Mouse (Mus musculus) stomach, embryonic 14.5 days (tissue): Measurements from ENCODE around the gene Miga2. TPM values are rescaled to one million over a fixed set of nuclear protein-coding genes. Genes with fewer than 3 reads are reported as not detected.

Experiments used
- ATAC-seq: fragments of 200-750 bp; cut with Nextera tagmentation; 2 replicates; pipeline ENCODE4 v1.8.0; 2017; ENCODE audit warnings: low read depth, moderate TSS enrichment; ENCODE audit not compliant: insufficient number of reproducible peaks, insufficient read depth, low FRiP score
- H3K27ac ChIP-seq: fragments of 300-500 bp; sonication (generic); 2 replicates; pipeline ENCODE4 v1.5.1; 2014; ENCODE audit warnings: mild to moderate bottlenecking, low read length, moderate library complexity, mixed read lengths
- H3K27me3 ChIP-seq: fragments of 300-500 bp; sonication (generic); 2 replicates; pipeline ENCODE4 v1.6.1; 2014; ENCODE audit warnings: low read length, control low read depth, mixed read lengths; ENCODE audit not compliant: control insufficient read depth, insufficient read depth
- H3K36me3 ChIP-seq: fragments of 300-500 bp; sonication (generic); 2 replicates; pipeline ENCODE4 v1.6.1; 2014; ENCODE audit warnings: mild to moderate bottlenecking, control low read depth, low read length, moderate library complexity, mixed read lengths; ENCODE audit not compliant: control insufficient read depth, insufficient read depth
- H3K4me1 ChIP-seq: fragments of 300-500 bp; sonication (generic); 2 replicates; pipeline ENCODE4 v1.6.1; 2014; ENCODE audit warnings: low read length, control low read depth, mixed read lengths; ENCODE audit not compliant: control insufficient read depth, insufficient read depth
- H3K4me2 ChIP-seq: fragments of 300-500 bp; sonication (generic); replicated peaks from 2 replicates; pipeline ENCODE4 v1.6.1; 2014; ENCODE audit warnings: low read depth, low read length, control low read depth
- H3K4me3 ChIP-seq: fragments of 300-500 bp; sonication (generic); 2 replicates; pipeline ENCODE4 v1.5.1; 2014; ENCODE audit warnings: low read depth, low read length, control low read depth
- H3K9ac ChIP-seq: fragments of 300-500 bp; sonication (generic); replicated peaks from 2 replicates; pipeline ENCODE4 v1.6.1; 2014; ENCODE audit warnings: low read depth, mild to moderate bottlenecking, control low read depth, low read length, moderate library complexity, mixed read lengths
- H3K9me3 ChIP-seq: fragments of 300-500 bp; sonication (generic); 2 replicates; pipeline ENCODE4 v1.6.1; 2016; ENCODE audit warnings: low read depth, low read length, control low read depth; ENCODE audit not compliant: control insufficient read depth
- WGBS: fragments of 180-500 bp; shearing (Covaris S2); extraction: QIAGEN DNeasy Blood & Tissue Kit; methylation state at CpG from one replicate; pipeline ENCODE4 v1.1.7; 2014; 5-methylcytosine and 5-hydroxymethylcytosine counted together
- polyA plus RNA-seq: library from polyadenylated mRNA; unstranded; fragments of >200 nt; fragmentation: Nextera tagmentation; extraction: Ambion mirVana; gene quantifications from 2 replicates; pipeline ENCODE4 v1.2.1, GENCODE M21; 2014

Miga2 gene
- polyA plus RNA-seq, 1 experiment from 2014 or later, result 21.2 TPM

GRCm38 (mm10) chr2:30335324-30335723 is 28.7 kb upstream of the Miga2 start:
- Histone ChIP-seq H3K4me1 (no peaks in the 10 kb centered on the region), H3K4me2 (no peak overlapping the region), H3K27me3 (no peaks in the 10 kb centered on the region), H3K9ac (no peak overlapping the region), H3K36me3 (peaks cover 76% of the 10 kb centered on the region), H3K9me3 (no peaks in the 10 kb centered on the region), H3K4me3 (no peak overlapping the region), H3K27ac (no peak overlapping the region)
- no peak for ATAC-seq
- 88% methylated on average over 2 of the region's 2 CpGs for WGBS

GRCm38 (mm10) chr2:30336174-30336915 is 27.7 kb upstream of the Miga2 start:
- no peak overlapping the region for H3K27ac ChIP-seq
- H3K4me2 ChIP-seq, result no peak overlapping the region
- peaks cover 76% of the 10 kb centered on the region for H3K36me3 ChIP-seq
- WGBS, result 87% methylated on average over 16 of the region's 16 CpGs
- H3K27me3 ChIP-seq, result no peaks in the 10 kb centered on the region
- no peak for ATAC-seq
- no peaks in the 10 kb centered on the region for H3K4me1 ChIP-seq
- H3K4me3 ChIP-seq, result no peak overlapping the region
- H3K9ac ChIP-seq, result no peak overlapping the region
- no peaks in the 10 kb centered on the region for H3K9me3 ChIP-seq

GRCm38 (mm10) chr2:30337179-30337578 is 26.9 kb upstream of the Miga2 start:
- Histone ChIP-seq H3K27ac (no peak overlapping the region), H3K4me2 (no peak overlapping the region), H3K9ac (no peak overlapping the region), H3K36me3 (peaks cover 81% of the 10 kb centered on the region), H3K9me3 (no peaks in the 10 kb centered on the region), H3K27me3 (no peaks in the 10 kb centered on the region), H3K4me3 (no peak overlapping the region), H3K4me1 (no peaks in the 10 kb centered on the region)
- no peak for ATAC-seq
- WGBS, result 79% methylated on average over 12 of the region's 12 CpGs

- Histone ChIP-seq H3K9me3 (no peaks in the 10 kb centered on the region), H3K27ac (no peak overlapping the region), H3K36me3 (peaks cover 75% of the 10 kb centered on the region), H3K4me1 (no peaks in the 10 kb centered on the region), H3K9ac (no peak overlapping the region), H3K4me2 (no peak overlapping the region), H3K4me3 (no peak overlapping the region), H3K27me3 (no peaks in the 10 kb centered on the region)
- ATAC-seq, result no peak
- 85% methylated on average over 3 of the region's 3 CpGs for WGBS
These were observed 22.0 kb upstream of the Miga2 start for GRCm38 (mm10) chr2:30342061-30342460.

- H3K4me3 ChIP-seq, result no peak overlapping the region
- no peaks in the 10 kb centered on the region for H3K4me1 ChIP-seq
- H3K27me3 ChIP-seq, result no peaks in the 10 kb centered on the region
- H3K36me3 ChIP-seq, result peaks cover 71% of the 10 kb centered on the region
- H3K9me3 ChIP-seq, result no peaks in the 10 kb centered on the region
- H3K4me2 ChIP-seq, result no peak overlapping the region
- no peak overlapping the region for H3K9ac ChIP-seq
- ATAC-seq, result no peak
- no peak overlapping the region for H3K27ac ChIP-seq
- WGBS, result 92% methylated on average over 7 of the region's 7 CpGs
These were observed 21.5 kb upstream of the Miga2 start for GRCm38 (mm10) chr2:30342544-30342943.

- Histone ChIP-seq H3K36me3 (peaks cover 78% of the 10 kb centered on the region), H3K4me1 (no peaks in the 10 kb centered on the region), H3K27ac (no peak overlapping the region), H3K4me3 (no peak overlapping the region), H3K4me2 (no peak overlapping the region), H3K27me3 (no peaks in the 10 kb centered on the region), H3K9me3 (no peaks in the 10 kb centered on the region), H3K9ac (no peak overlapping the region)
- WGBS, result 68% methylated on average over 14 of the region's 14 CpGs
- ATAC-seq, result no peak
These were observed 20.4 kb upstream of the Miga2 start for GRCm38 (mm10) chr2:30343601-30344137.

GRCm38 (mm10) chr2:30345971-30346676 is 17.9 kb upstream of the Miga2 start:
- Histone ChIP-seq H3K36me3 (peaks cover 86% of the 10 kb centered on the region), H3K9me3 (no peaks in the 10 kb centered on the region), H3K27ac (no peak overlapping the region), H3K4me2 (no peak overlapping the region), H3K9ac (no peak overlapping the region), H3K4me3 (no peak overlapping the region), H3K4me1 (no peaks in the 10 kb centered on the region), H3K27me3 (no peaks in the 10 kb centered on the region)
- WGBS, result 90% methylated on average over 7 of the region's 7 CpGs
- ATAC-seq, result no peak

GRCm38 (mm10) chr2:30349196-30349595 is 14.8 kb upstream of the Miga2 start:
- Histone ChIP-seq H3K36me3 (peaks cover 69% of the 10 kb centered on the region), H3K4me1 (no peaks in the 10 kb centered on the region), H3K4me3 (no peak overlapping the region), H3K27ac (no peak overlapping the region), H3K4me2 (no peak overlapping the region), H3K27me3 (no peaks in the 10 kb centered on the region), H3K9me3 (no peaks in the 10 kb centered on the region), H3K9ac (no peak overlapping the region)
- 94% methylated on average over 6 of the region's 6 CpGs for WGBS
- no peak for ATAC-seq
